Mouse (Mus musculus): ENCODE data around the gene Ahnak2. TPM values are rescaled to one million over a fixed set of nuclear protein-coding genes. Genes with fewer than 3 reads are reported as not detected.

Gene Ahnak2
- polyA plus RNA-seq, 1 experiment from 2014 or later, result 1.2 TPM

DNA sequence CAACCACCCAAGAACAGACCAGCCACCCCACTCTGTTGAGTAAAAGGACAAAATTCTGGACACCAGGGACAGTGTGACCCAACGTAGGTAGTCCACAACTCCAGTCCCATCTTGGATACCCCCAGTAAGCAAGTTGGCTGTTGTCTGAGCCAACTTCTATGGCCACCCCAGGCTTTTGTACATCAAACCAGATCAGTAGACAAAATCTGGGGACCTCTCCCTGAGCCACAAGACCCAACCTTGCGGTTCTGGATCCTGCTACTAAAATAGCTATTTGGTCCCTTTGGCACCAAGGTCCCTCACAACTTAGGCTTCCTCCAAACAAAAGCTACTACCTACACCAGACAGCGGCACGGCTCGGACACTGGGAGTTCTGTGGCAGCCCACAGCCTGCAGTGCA is 7.5 kb downstream of the Ahnak2 start:
- Histone ChIP-seq H3K36me3 (no peaks in the 10 kb centered on the region), H3K27me3 (peaks cover 8% of the 10 kb centered on the region; the same call in 1 of the 2 replicates), H3K4me2 (peak overlapping the region; percentile 27), H3K4me3 (no peak overlapping the region), H3K4me1 (peaks cover 57% of the 10 kb centered on the region), H3K27ac (no peak overlapping the region), H3K9ac (0 out of 2 replicates have a peak overlapping the region, but pooled peaks have one; percentile 16), H3K9me3 (no peaks in the 10 kb centered on the region)
- ATAC-seq (ENCODE audit: insufficient number of reproducible peaks, insufficient read depth, low FRiP score, low TSS enrichment, low read depth), result no peak
- WGBS, result 89% methylated on average over 5 of the region's 5 CpGs

DNA sequence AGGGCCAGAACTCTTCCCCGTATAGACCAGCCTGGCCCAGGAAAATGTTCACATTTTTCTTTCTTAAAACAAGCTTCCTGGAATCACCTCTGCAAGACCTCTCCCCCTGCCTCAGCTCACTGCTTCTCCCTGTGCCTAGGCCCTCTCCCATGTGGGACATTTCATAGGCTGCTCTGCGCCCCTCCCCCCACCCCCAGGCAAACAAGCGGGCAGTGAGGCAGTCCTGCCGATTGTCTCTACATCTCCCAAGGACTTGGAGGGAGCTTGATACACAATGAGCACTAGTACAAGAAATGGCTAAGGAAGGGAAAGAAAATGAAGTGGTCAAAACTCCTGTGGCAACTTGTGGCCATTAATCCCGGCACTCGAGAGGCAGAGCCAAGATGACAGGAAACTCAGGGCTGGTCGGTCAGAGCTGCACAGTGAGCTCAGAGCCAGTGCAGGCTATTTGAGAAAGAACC is 8.1 kb downstream of the Ahnak2 start:
- ATAC-seq (ENCODE audit: insufficient number of reproducible peaks, insufficient read depth, low FRiP score, low TSS enrichment, low read depth), result no peak
- H3K9ac ChIP-seq, result no peak overlapping the region
- no peaks in the 10 kb centered on the region for H3K36me3 ChIP-seq
- H3K4me2 ChIP-seq, result no peak overlapping the region
- peak overlapping the region; percentile 1; the same call in 1 of the 2 replicates for H3K27ac ChIP-seq
- H3K9me3 ChIP-seq, result no peaks in the 10 kb centered on the region
- H3K4me1 ChIP-seq, result peaks cover 57% of the 10 kb centered on the region
- H3K27me3 ChIP-seq, result peaks cover 8% of the 10 kb centered on the region; the same call in 1 of the 2 replicates
- WGBS, result 23% methylated on average over 7 of the region's 7 CpGs
- no peak overlapping the region for H3K4me3 ChIP-seq

GRCm38 (mm10) chr12:112793601-112794355 is 8.7 kb downstream of the Ahnak2 start:
- peak overlapping the region; percentile 37; the same call in 1 of the 2 replicates for H3K9ac ChIP-seq
- no peaks in the 10 kb centered on the region for H3K36me3 ChIP-seq
- H3K4me1 ChIP-seq, result peaks cover 52% of the 10 kb centered on the region
- no peak for ATAC-seq (ENCODE audit: insufficient number of reproducible peaks, insufficient read depth, low FRiP score, low TSS enrichment, low read depth)
- no peak overlapping the region for H3K4me2 ChIP-seq
- peak overlapping the region; percentile 1; the same call in 1 of the 2 replicates for H3K27ac ChIP-seq
- 62% methylated on average over 13 of the region's 13 CpGs for WGBS
- H3K27me3 ChIP-seq, result peaks cover 8% of the 10 kb centered on the region; the same call in 1 of the 2 replicates
- no peak overlapping the region for H3K4me3 ChIP-seq
- no peaks in the 10 kb centered on the region for H3K9me3 ChIP-seq

- Histone ChIP-seq H3K27me3 (no peaks in the 10 kb centered on the region), H3K9ac (no peak overlapping the region), H3K4me3 (no peak overlapping the region), H3K9me3 (no peaks in the 10 kb centered on the region), H3K36me3 (no peaks in the 10 kb centered on the region), H3K4me2 (no peak overlapping the region), H3K4me1 (peaks cover 36% of the 10 kb centered on the region), H3K27ac (no peak overlapping the region)
- ATAC-seq (ENCODE audit: insufficient number of reproducible peaks, insufficient read depth, low FRiP score, low TSS enrichment, low read depth), result no peak
- WGBS, result 68% methylated on average over 8 of the region's 8 CpGs
Measured at GRCm38 (mm10) chr12:112791026-112791425, 11.4 kb downstream of the Ahnak2 start.

GRCm38 (mm10) chr12:112774481-112774880 is 28.0 kb downstream of the Ahnak2 start:
- Histone ChIP-seq H3K27me3 (no peaks in the 10 kb centered on the region), H3K36me3 (no peaks in the 10 kb centered on the region), H3K4me2 (no peak overlapping the region), H3K4me3 (no peak overlapping the region), H3K4me1 (0 out of 2 replicates have a peak, but pooled peaks cover 5% of the 10 kb centered on the region), H3K9ac (no peak overlapping the region), H3K27ac (no peak overlapping the region), H3K9me3 (peaks cover 4% of the 10 kb centered on the region; the same call in 1 of the 2 replicates)
- WGBS, result 93% methylated on average over 10 of the region's 10 CpGs
- no peak for ATAC-seq (ENCODE audit: insufficient number of reproducible peaks, insufficient read depth, low FRiP score, low TSS enrichment, low read depth)

GRCm38 (mm10) chr12:112774026-112774425 is 28.4 kb downstream of the Ahnak2 start:
- Histone ChIP-seq H3K9ac (no peak overlapping the region), H3K36me3 (no peaks in the 10 kb centered on the region), H3K4me1 (0 out of 2 replicates have a peak, but pooled peaks cover 5% of the 10 kb centered on the region), H3K4me3 (no peak overlapping the region), H3K27me3 (no peaks in the 10 kb centered on the region), H3K27ac (no peak overlapping the region), H3K4me2 (no peak overlapping the region), H3K9me3 (peaks cover 4% of the 10 kb centered on the region; the same call in 1 of the 2 replicates)
- WGBS, result 85% methylated on average over 6 of the region's 6 CpGs
- ATAC-seq (ENCODE audit: insufficient number of reproducible peaks, insufficient read depth, low FRiP score, low TSS enrichment, low read depth), result no peak

DNA sequence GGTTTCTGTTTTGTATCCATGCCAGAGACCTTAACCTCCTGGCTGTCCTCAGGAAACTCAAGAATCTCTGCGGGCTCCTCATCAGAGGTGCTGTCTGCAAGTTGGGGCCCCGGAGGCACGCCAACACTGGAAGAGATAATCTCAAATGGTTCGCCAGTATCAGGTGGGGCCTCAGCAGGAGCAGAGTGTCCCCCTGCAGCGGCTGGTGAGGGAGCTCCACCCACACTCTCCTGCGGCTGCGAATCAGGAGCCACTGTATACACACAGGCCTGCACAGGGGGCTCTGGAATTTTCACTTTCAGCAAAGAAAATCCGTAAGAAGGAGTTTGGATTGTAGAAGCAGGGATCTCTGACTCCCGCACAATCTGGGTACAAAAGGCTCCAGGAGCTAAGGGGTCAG is 29.1 kb downstream of the Ahnak2 start:
- Histone ChIP-seq H3K4me2 (0 out of 2 replicates have a peak overlapping the region, but pooled peaks have one; percentile 7), H3K27ac (no peak overlapping the region), H3K4me3 (no peak overlapping the region), H3K36me3 (no peaks in the 10 kb centered on the region), H3K27me3 (no peaks in the 10 kb centered on the region), H3K9ac (no peak overlapping the region), H3K4me1 (0 out of 2 replicates have a peak, but pooled peaks cover 5% of the 10 kb centered on the region), H3K9me3 (peaks cover 4% of the 10 kb centered on the region; the same call in 1 of the 2 replicates)
- WGBS, result 39% methylated on average over 9 of the region's 9 CpGs
- ATAC-seq (ENCODE audit: insufficient number of reproducible peaks, insufficient read depth, low FRiP score, low TSS enrichment, low read depth), result no peak

- Histone ChIP-seq H3K9ac (no peak overlapping the region), H3K4me3 (no peak overlapping the region), H3K4me2 (no peak overlapping the region), H3K9me3 (peaks cover 4% of the 10 kb centered on the region; the same call in 1 of the 2 replicates), H3K36me3 (no peaks in the 10 kb centered on the region), H3K27ac (no peak overlapping the region), H3K27me3 (no peaks in the 10 kb centered on the region), H3K4me1 (0 out of 2 replicates have a peak, but pooled peaks cover 5% of the 10 kb centered on the region)
- ATAC-seq (ENCODE audit: insufficient number of reproducible peaks, insufficient read depth, low FRiP score, low TSS enrichment, low read depth), result no peak
- 88% methylated on average over 14 of the region's 14 CpGs for WGBS
Measured at GRCm38 (mm10) chr12:112772306-112772705, 30.2 kb downstream of the Ahnak2 start.

DNA sequence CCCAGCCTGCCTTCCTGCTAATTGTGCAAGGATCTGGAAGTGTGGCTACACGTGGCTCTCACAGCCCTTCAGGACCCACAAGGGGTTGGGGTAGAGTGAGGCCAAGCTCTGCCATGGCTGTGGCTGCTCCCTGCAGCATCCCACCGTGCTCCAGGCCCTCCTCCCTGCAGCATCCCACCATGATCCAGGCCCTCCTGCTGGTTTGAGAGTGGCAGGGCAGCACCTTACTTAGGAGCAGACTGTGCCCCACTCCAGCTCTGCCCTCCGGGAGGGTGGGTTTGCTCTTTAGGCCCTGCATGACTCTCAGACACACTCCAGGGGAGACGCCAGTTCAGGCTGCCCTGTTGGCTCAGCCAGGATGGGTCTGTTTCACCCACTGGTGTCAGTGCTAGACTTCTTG is 32.1 kb downstream of the Ahnak2 start:
- Histone ChIP-seq H3K4me1 (0 out of 2 replicates have a peak, but pooled peaks cover 5% of the 10 kb centered on the region), H3K9ac (no peak overlapping the region), H3K27me3 (no peaks in the 10 kb centered on the region), H3K4me3 (no peak overlapping the region), H3K27ac (no peak overlapping the region), H3K9me3 (peaks cover under 1% of the 10 kb centered on the region; the same call in 1 of the 2 replicates), H3K36me3 (no peaks in the 10 kb centered on the region), H3K4me2 (no peak overlapping the region)
- 76% methylated on average over 4 of the region's 4 CpGs for WGBS
- no peak for ATAC-seq (ENCODE audit: insufficient number of reproducible peaks, insufficient read depth, low FRiP score, low TSS enrichment, low read depth)

DNA sequence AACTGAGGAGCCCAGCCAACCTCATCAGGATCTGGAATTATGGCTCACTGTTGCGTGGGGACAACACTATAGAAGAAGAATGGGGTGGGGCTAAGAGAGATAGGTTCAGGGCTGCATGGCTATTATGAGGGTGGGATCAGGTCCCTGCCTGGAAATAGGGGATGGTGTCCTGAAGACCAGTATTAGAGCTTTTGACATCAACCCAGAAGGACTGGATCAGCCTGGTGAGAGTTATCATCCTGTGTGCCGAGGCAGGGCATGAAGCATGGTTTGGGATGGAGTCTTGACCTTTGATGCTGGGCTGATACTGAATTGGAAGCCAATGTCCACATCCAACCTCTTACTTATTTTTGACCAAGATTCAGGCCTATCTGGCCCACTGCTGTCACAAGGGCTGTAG is 32.7 kb downstream of the Ahnak2 start:
- no peaks in the 10 kb centered on the region for H3K9me3 ChIP-seq
- 61% methylated on average over 2 of the region's 2 CpGs for WGBS
- H3K4me2 ChIP-seq, result no peak overlapping the region
- no peak overlapping the region for H3K9ac ChIP-seq
- H3K36me3 ChIP-seq, result no peaks in the 10 kb centered on the region
- H3K27ac ChIP-seq, result no peak overlapping the region
- H3K4me1 ChIP-seq, result 0 out of 2 replicates have a peak, but pooled peaks cover 5% of the 10 kb centered on the region
- no peak overlapping the region for H3K4me3 ChIP-seq
- ATAC-seq (ENCODE audit: insufficient number of reproducible peaks, insufficient read depth, low FRiP score, low TSS enrichment, low read depth), result no peak
- H3K27me3 ChIP-seq, result no peaks in the 10 kb centered on the region

GRCm38 (mm10) chr12:112769031-112769430 is 33.4 kb downstream of the Ahnak2 start:
- Histone ChIP-seq H3K4me1 (0 out of 2 replicates have a peak, but pooled peaks cover 5% of the 10 kb centered on the region), H3K4me3 (no peak overlapping the region), H3K27me3 (no peaks in the 10 kb centered on the region), H3K36me3 (no peaks in the 10 kb centered on the region), H3K27ac (no peak overlapping the region), H3K9me3 (no peaks in the 10 kb centered on the region), H3K9ac (no peak overlapping the region), H3K4me2 (no peak overlapping the region)
- no peak for ATAC-seq (ENCODE audit: insufficient number of reproducible peaks, insufficient read depth, low FRiP score, low TSS enrichment, low read depth)
- 77% methylated on average over 6 of the region's 6 CpGs for WGBS

- Histone ChIP-seq H3K27ac (no peak overlapping the region), H3K9me3 (no peaks in the 10 kb centered on the region), H3K4me3 (no peak overlapping the region), H3K9ac (no peak overlapping the region), H3K4me1 (0 out of 2 replicates have a peak, but pooled peaks cover 1% of the 10 kb centered on the region), H3K4me2 (no peak overlapping the region), H3K36me3 (no peaks in the 10 kb centered on the region), H3K27me3 (no peaks in the 10 kb centered on the region)
- no peak for ATAC-seq (ENCODE audit: insufficient number of reproducible peaks, insufficient read depth, low FRiP score, low TSS enrichment, low read depth)
- WGBS, result 87% methylated on average over 7 of the region's 8 CpGs
Measured at GRCm38 (mm10) chr12:112768166-112768565, 34.3 kb downstream of the Ahnak2 start.

All from embryonic facial prominence, embryonic 13.5 days (tissue).